Mouse (Mus musculus) CH12.LX (cell line): ENCODE data around the gene Mcm9. TPM values are rescaled to one million over a fixed set of nuclear protein-coding genes. Genes with fewer than 3 reads are reported as not detected.

Source experiments
- DNase-seq: peaks from one replicate; pipeline ENCODE4 v3.0.0-alpha.2; 2013; ENCODE audit errors: extremely low read depth
- H3K27ac ChIP-seq: 2 replicates; pipeline ENCODE4 v1.5.1; 2012; ENCODE audit warnings: low read depth, mild to moderate bottlenecking, control low read depth, moderate library complexity; ENCODE audit not compliant: insufficient read depth
- H3K27me3 ChIP-seq: replicated peaks from 2 replicates; pipeline ENCODE3; 2012; ENCODE audit warnings: inconsistent platforms
- H3K36me3 ChIP-seq, 2 experiments: replicated peaks in 1 of 2; 2 replicates each; pipeline versions ENCODE3 to v1.6.1; 2012; ENCODE audit warnings: inconsistent platforms in 1 of 2, low read length in 1 of 2, mild to moderate bottlenecking in 1 of 2, mixed read lengths in 1 of 2, moderate library complexity in 1 of 2; ENCODE audit not compliant: control insufficient read depth in 1 of 2, insufficient read depth in 1 of 2
- H3K4me1 ChIP-seq, 2 experiments: 2 replicates each; pipeline ENCODE4 v1.6.1; 2012; ENCODE audit warnings: inconsistent platforms in 1 of 2, moderate library complexity in 1 of 2; ENCODE audit not compliant: insufficient read depth in 2 of 2, control insufficient read depth in 1 of 2
- H3K4me2 ChIP-seq: 2 replicates; pipeline ENCODE4 v1.6.1; 2012; ENCODE audit warnings: low read depth, mild to moderate bottlenecking, control low read depth; ENCODE audit not compliant: poor library complexity, insufficient read depth, severe bottlenecking
- H3K4me3 ChIP-seq, 3 experiments: fragments of 150-350 bp in 1 of 3; sonication (generic) in 1 of 3; replicated peaks in 1 of 3; 2 replicates each; pipeline versions ENCODE3 to v1.5.1; 2011 to 2012; ENCODE audit warnings: low read depth in 2 of 3, low read length in 2 of 3, mild to moderate bottlenecking in 2 of 3, moderate library complexity in 2 of 3, control low read depth in 1 of 3, improper control_type of control experiment in 1 of 3, inconsistent platforms in 1 of 3, mixed read lengths in 1 of 3; ENCODE audit not compliant: poor library complexity in 1 of 3
- H3K79me2 ChIP-seq: replicated peaks from 2 replicates; pipeline ENCODE4 v1.6.1; 2012; ENCODE audit warnings: mild to moderate bottlenecking, moderate library complexity; ENCODE audit not compliant: control insufficient read depth, poor library complexity, insufficient read depth, severe bottlenecking; ENCODE audit errors: extremely low read depth
- H3K9ac ChIP-seq: 2 replicates; pipeline ENCODE4 v1.6.1; 2012; ENCODE audit warnings: low read depth, mild to moderate bottlenecking, control low read depth, moderate library complexity; ENCODE audit not compliant: insufficient read depth
- H3K9me3 ChIP-seq: replicated peaks from 2 replicates; pipeline ENCODE3; 2012; ENCODE audit warnings: low read length, inconsistent platforms, mixed read lengths
- BHLHE40 ChIP-seq: IDR thresholded peaks from 2 replicates; pipeline ENCODE4 v1.6.1; 2011; ENCODE audit warnings: mild to moderate bottlenecking, low read depth, low read length, improper control_type of control experiment
- CHD2 ChIP-seq: IDR thresholded peaks from 2 replicates; pipeline ENCODE4 v1.6.1; 2011; ENCODE audit warnings: low read length, improper control_type of control experiment
- CTCF ChIP-seq, 2 experiments: IDR thresholded peaks in 1 of 2; conservative IDR thresholded peaks in 1 of 2; 2 replicates each; pipeline ENCODE4 v1.5.1; 2011 to 2012; ENCODE audit warnings: low read depth in 2 of 2, low read length in 2 of 2, improper control_type of control experiment in 1 of 2, inconsistent platforms in 1 of 2, mild to moderate bottlenecking in 1 of 2, moderate library complexity in 1 of 2
- ELF1 ChIP-seq: IDR thresholded peaks from 2 replicates; pipeline ENCODE4 v1.6.1; 2014; ENCODE audit warnings: low read depth, mild to moderate bottlenecking, inconsistent platforms, low read length, improper control_type of control experiment
- HCFC1 ChIP-seq: IDR thresholded peaks from 2 replicates; pipeline ENCODE4 v1.6.1; 2012; ENCODE audit warnings: low read depth, mild to moderate bottlenecking, inconsistent platforms, low read length, improper control_type of control experiment
- JUND ChIP-seq: conservative IDR thresholded peaks from 2 replicates; pipeline ENCODE4 v1.6.1; 2011; ENCODE audit warnings: low read depth, low read length, improper control_type of control experiment
- MAX ChIP-seq: IDR thresholded peaks from 2 replicates; pipeline ENCODE4 v1.6.1; 2011; ENCODE audit warnings: low read length, improper control_type of control experiment
- MAZ ChIP-seq: IDR thresholded peaks from 2 replicates; pipeline ENCODE4 v1.6.1; 2012; ENCODE audit warnings: low read depth, mild to moderate bottlenecking, inconsistent platforms, low read length, improper control_type of control experiment, moderate library complexity
- MEF2A ChIP-seq: IDR thresholded peaks from 2 replicates; pipeline ENCODE4 v1.6.1; 2014; ENCODE audit warnings: low read depth, mild to moderate bottlenecking, inconsistent platforms, low read length, improper control_type of control experiment, borderline replicate concordance
- MYC ChIP-seq: IDR thresholded peaks from 2 replicates; pipeline ENCODE4 v1.6.1; 2011; ENCODE audit warnings: low read depth, mild to moderate bottlenecking, improper control_type of control experiment, low read length
- NRF1 ChIP-seq: IDR thresholded peaks from 2 replicates; pipeline ENCODE4 v1.6.1; 2014; ENCODE audit warnings: low read depth, mild to moderate bottlenecking, inconsistent platforms, low read length, improper control_type of control experiment, moderate library complexity
- PAX5 ChIP-seq: IDR thresholded peaks from 2 replicates; pipeline ENCODE4 v1.6.1; 2012; ENCODE audit warnings: low read length, inconsistent platforms, mixed read lengths
- POLR2A ChIP-seq: IDR thresholded peaks from 2 replicates; pipeline ENCODE4 v1.6.1; 2011; ENCODE audit warnings: low read depth, mild to moderate bottlenecking, improper control_type of control experiment, low read length
- RCOR1 ChIP-seq: conservative IDR thresholded peaks from 2 replicates; pipeline ENCODE4 v1.6.1; 2012; ENCODE audit warnings: low read depth, mild to moderate bottlenecking, inconsistent platforms, low read length, improper control_type of control experiment
- SIN3A ChIP-seq: IDR thresholded peaks from 2 replicates; pipeline ENCODE4 v1.6.1; 2012; ENCODE audit warnings: low read length, improper control_type of control experiment, inconsistent platforms
- SMC3 ChIP-seq: IDR thresholded peaks from 2 replicates; pipeline ENCODE4 v1.6.1; 2011; ENCODE audit warnings: low read depth, low read length, improper control_type of control experiment
- TBP ChIP-seq: conservative IDR thresholded peaks from 2 replicates; pipeline ENCODE4 v1.6.1; 2011; ENCODE audit warnings: low read depth, low read length, improper control_type of control experiment
- TCF12 ChIP-seq: IDR thresholded peaks from 2 replicates; pipeline ENCODE4 v1.6.1; 2014; ENCODE audit warnings: low read depth, mild to moderate bottlenecking, inconsistent platforms, low read length, improper control_type of control experiment
- USF1 ChIP-seq: IDR thresholded peaks from 2 replicates; pipeline ENCODE4 v1.6.1; 2014; ENCODE audit warnings: low read depth, mild to moderate bottlenecking, inconsistent platforms, low read length, improper control_type of control experiment
- USF2 ChIP-seq: conservative IDR thresholded peaks from 2 replicates; pipeline ENCODE4 v1.6.1; 2011; ENCODE audit warnings: low read depth, low read length, improper control_type of control experiment
- ZKSCAN1 ChIP-seq: IDR thresholded peaks from 2 replicates; pipeline ENCODE4 v1.6.1; 2012; ENCODE audit warnings: low read depth, inconsistent platforms, low read length, improper control_type of control experiment, borderline replicate concordance
- ZNF384 ChIP-seq: IDR thresholded peaks from 2 replicates; pipeline ENCODE4 v1.6.1; 2012; ENCODE audit warnings: low read depth, low read length, improper control_type of control experiment, inconsistent platforms
- dilution Hi-C: fragments of 300-500 bp; cut with MboI; formaldehyde crosslinking; loops from 2 replicates; pipeline ENCODE4 v1.14.3; 2020; ENCODE audit warnings: low sequenced_read_pairs; ENCODE audit not compliant: extremely low pct_unique_long_range_greater_than_20kb, extremely low pct_ligation_motif_present
- in situ Hi-C: fragments of 300-500 bp; cut with MboI; formaldehyde crosslinking; loops from 3 replicates; pipeline ENCODE4 v1.14.3; 2019; ENCODE audit warnings: low sequenced_read_pairs, low pct_ligation_motif_present, low pct_unique_long_range_greater_than_20kb, mixed read lengths
- polyA plus RNA-seq: library from polyadenylated mRNA; unstranded; fragments of >175 nt; gene quantifications from 2 replicates; pipeline ENCODE4 v1.2.1, GENCODE M21; 2012; ENCODE audit warnings: low read depth; ENCODE audit not compliant: insufficient read length
- total RNA-seq, 2 experiments: library from RNA; depleted of rRNA; stranded (reverse); fragments of 300-350 nt in 1 of 2; fragments of >200 nt in 1 of 2; gene quantifications; 2 replicates each; pipeline ENCODE4 v1.2.3; 2012 to 2014

Gene Mcm9
- total and polyA plus RNA-seq, 3 experiments = 6.7 to 15.9 (median 9.7) TPM

DNA sequence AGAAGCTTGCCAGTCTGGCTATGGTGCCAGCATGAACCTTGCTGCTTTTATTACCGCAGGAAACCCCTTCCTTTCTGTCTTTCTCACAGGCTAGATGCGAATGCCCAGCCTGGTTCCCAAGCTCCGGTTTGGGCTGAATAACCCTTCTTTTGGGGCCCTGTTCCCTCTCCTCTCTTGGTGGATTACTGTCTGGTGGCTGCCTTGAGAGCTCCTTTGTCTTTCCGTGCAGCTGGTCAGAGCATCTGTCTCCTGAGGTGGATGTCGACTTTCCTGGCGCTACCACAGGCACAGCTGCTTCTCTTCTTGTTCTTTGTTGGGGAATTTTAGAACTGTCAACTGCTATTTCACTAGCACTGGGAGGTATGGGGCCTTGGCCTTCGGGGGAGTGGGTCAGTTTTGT is 92.6 kb downstream of the Mcm9 start:
- H3K79me2 ChIP-seq = no peaks in the 10 kb centered on the region
- H3K4me1 ChIP-seq = no peaks in the 10 kb centered on the region
- TF ChIP-seq ELF1 (no peak), BHLHE40 (no peak), USF2 (no peak), NRF1 (no peak), CTCF (conservative IDR thresholded peaks at IDR 0.05 in 1 of 2, IDR thresholded peaks at IDR 0.05 in 1 of 2; ENCODE audit: low read depth in 2 of 2, low read length in 2 of 2) (no peak), SIN3A (no peak), MAZ (no peak), SMC3 (no peak), MAX (no peak), POLR2A (no peak), MYC (no peak), CHD2 (no peak), TCF12 (no peak), USF1 (no peak), HCFC1 (no peak), MEF2A (no peak), RCOR1 (no peak), ZNF384 (no peak)
- TF ChIP-seq, all 38 proteins: peak for 0
- H3K36me3 ChIP-seq = peaks cover 32 to 65% of the 10 kb centered on the region in 2 experiments
- no peak overlapping the region for H3K4me2 ChIP-seq
- no peaks in the 10 kb centered on the region for H3K9me3 ChIP-seq
- H3K27ac ChIP-seq = no peak overlapping the region
- dilution Hi-C loops = no loop called here
- H3K4me3 ChIP-seq = no peak overlapping the region
- no peak for DNase-seq
- in situ Hi-C loops = loop anchor here (25.0 kb wide), 1 partner anchor 425 kb away; no protein-coding TSS in a partner anchor
- H3K27me3 ChIP-seq = no peaks in the 10 kb centered on the region
- no peak overlapping the region for H3K9ac ChIP-seq

DNA sequence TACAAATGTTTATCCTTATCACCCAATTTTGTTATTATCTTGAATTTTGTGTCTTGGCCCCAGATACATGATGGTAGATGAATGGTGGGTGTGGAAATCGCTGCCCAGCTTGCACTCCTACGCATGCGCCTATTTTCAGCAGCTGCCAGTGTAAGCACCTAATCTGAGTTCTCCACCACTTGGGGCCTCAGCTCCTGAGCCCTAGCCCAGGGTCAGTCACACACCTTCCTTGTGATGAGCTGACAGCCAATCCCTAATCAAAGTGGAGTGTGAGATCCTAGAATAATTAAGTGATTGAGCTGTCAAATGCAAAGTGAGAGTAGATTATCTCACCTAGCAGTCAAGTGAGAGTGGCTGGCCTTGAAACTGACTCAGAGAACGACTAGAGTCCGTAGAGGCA is 97.9 kb downstream of the Mcm9 start:
- dilution Hi-C loops = no loop called here
- TF ChIP-seq TBP (no peak), PAX5 (no peak), CHD2 (no peak), ZNF384 (no peak), TCF12 (no peak), MAX (no peak), ELF1 (no peak), ZKSCAN1 (no peak), JUND (no peak), BHLHE40 (no peak), USF1 (no peak), SIN3A (no peak), MYC (no peak), HCFC1 (no peak), USF2 (no peak), RCOR1 (no peak), POLR2A (no peak), MEF2A (no peak)

More for the DNA sequence above, 97.9 kb downstream of the Mcm9 start:
- peaks cover 5 to 19% of the 10 kb centered on the region in 2 experiments for H3K36me3 ChIP-seq
- H3K4me1 ChIP-seq = peaks cover 4 to 16% of the 10 kb centered on the region in 2 experiments
- no peak for DNase-seq
- no peak overlapping the region for H3K27ac ChIP-seq
- H3K27me3 ChIP-seq = no peaks in the 10 kb centered on the region
- H3K4me2 ChIP-seq = no peak overlapping the region
- no peak overlapping the region for H3K4me3 ChIP-seq
- no peaks in the 10 kb centered on the region for H3K9me3 ChIP-seq
- in situ Hi-C loops = loop anchor here (25.0 kb wide), 1 partner anchor 420 kb away; no protein-coding TSS in a partner anchor
- no peak overlapping the region for H3K9ac ChIP-seq
- no peaks in the 10 kb centered on the region for H3K79me2 ChIP-seq
